ENCODE assay signal across 16 mouse cellular contexts in the genomic region with DNA sequence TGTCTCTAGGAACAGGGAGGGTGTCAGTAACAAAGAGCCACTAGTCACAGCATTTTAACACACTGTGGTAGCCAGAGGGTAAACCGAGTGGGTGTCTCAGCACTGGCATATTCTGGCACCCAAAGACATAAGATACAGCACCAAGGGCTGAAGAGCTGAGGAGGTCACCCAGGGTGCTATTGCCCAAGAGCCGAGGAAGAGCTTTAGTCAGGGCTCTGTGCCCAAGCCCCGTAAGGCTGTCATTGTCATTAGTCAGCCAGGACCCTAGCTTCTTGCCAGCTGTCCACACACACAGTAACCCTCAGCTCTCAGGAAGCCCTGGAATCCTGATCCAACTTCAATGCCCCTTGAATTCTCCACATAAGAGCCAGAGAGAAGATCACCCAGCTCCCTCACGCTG. TPM values are rescaled to one million over a fixed set of nuclear protein-coding genes. Genes with fewer than 3 reads are reported as not detected.
A peak's percentile ranks its signal among the peaks of the same experiment; 100 is the strongest.
DNase-seq lines count a peak whose midpoint lies in the region; ATAC-seq and TF ChIP-seq lines count a peak whose summit lies in the region.
"Had no signal": no experiment of that assay in that cellular context is flagged by ENCODE, and none has a peak within 500 bp of the region (broad histone marks: within the 10 kb centered on the region; RNA-seq: fewer than 3 reads in every experiment).

No protein-coding gene starts in this region.

- no peak for TF ChIP-seq CTCF in hindbrain, postnatal 0 days (IDR thresholded peaks at IDR 0.05; ENCODE audit: low read depth)
- no peak for TF ChIP-seq CTCF in thymus, adult 2 months (IDR thresholded peaks at IDR 0.05; ENCODE audit: borderline replicate concordance, control insufficient read depth, extremely low read depth, insufficient read depth, low read length, poor library complexity)

- DNase-seq in cerebellum, postnatal 10 days: peak; percentile 27 to 40
- peak; percentile 9 for DNase-seq in hindbrain, postnatal 0 days (ENCODE audit: low spot score)
- peak; percentile 52 for DNase-seq in adrenal gland, postnatal 25 days
- DNase-seq in heart, postnatal 14 days: peak; percentile 19 to 32
- no peak for DNase-seq in thymus, adult 2 months
- DNase-seq in spleen, postnatal 14 days (ENCODE audit: low spot score in 2 of 2): no peak
- DNase-seq: B cell, adult 2 months; embryo, embryonic 11 days; kidney, adult 9 months; liver; thymus, postnatal 4 days had no signal

- H3K9me3 ChIP-seq in hindbrain, postnatal 0 days (ENCODE audit: low read length): no peaks in the 10 kb centered on the region
- no peaks in the 10 kb centered on the region for H3K9me3 ChIP-seq in hindbrain, embryonic 13.5 days
- H3K9me3 ChIP-seq: G1E; midbrain, embryonic 13.5 days; neural tube, embryonic 12.5 days had no signal

- TF ChIP-seq POLR2A in thymus, adult 2 months (IDR thresholded peaks at IDR 0.05; ENCODE audit: control insufficient read depth, extremely low read depth, insufficient read depth, low read length, poor library complexity): no peak

- H3K27me3 ChIP-seq in hindbrain, postnatal 0 days (ENCODE audit: insufficient read depth, low read length): no peaks in the 10 kb centered on the region
- no peaks in the 10 kb centered on the region for H3K27me3 ChIP-seq in hindbrain, embryonic 13.5 days
- H3K27me3 ChIP-seq in thymus, adult 2 months (ENCODE audit: control insufficient read depth, insufficient read depth, low read length): no peaks in the 10 kb centered on the region
- H3K27me3 ChIP-seq: midbrain, embryonic 13.5 days; neural tube, embryonic 12.5 days had no signal

- no peaks in the 10 kb centered on the region for H3K4me1 ChIP-seq in hindbrain, postnatal 0 days (ENCODE audit: insufficient read depth, low read length)
- H3K4me1 ChIP-seq in hindbrain, embryonic 13.5 days (replicated peaks): no peaks in the 10 kb centered on the region
- no peaks in the 10 kb centered on the region; the same call in 1 of the 2 replicates for H3K4me1 ChIP-seq in thymus, adult 2 months (replicated peaks; ENCODE audit: control insufficient read depth, insufficient read depth, low read length)
- H3K4me1 ChIP-seq: midbrain, embryonic 13.5 days; neural tube, embryonic 12.5 days had no signal

- no peak overlapping the region for H3K9ac ChIP-seq in hindbrain, postnatal 0 days (replicated peaks; ENCODE audit: low read length)
- H3K9ac ChIP-seq in hindbrain, embryonic 13.5 days: no peak overlapping the region
- H3K9ac ChIP-seq: midbrain, embryonic 13.5 days; neural tube, embryonic 12.5 days had no signal

- H3K4me2 ChIP-seq in hindbrain, postnatal 0 days (ENCODE audit: low read depth, low read length): no peak overlapping the region
- H3K4me2 ChIP-seq in hindbrain, embryonic 13.5 days: no peak overlapping the region
- H3K4me2 ChIP-seq: midbrain, embryonic 13.5 days; neural tube, embryonic 12.5 days had no signal

- no peak for ATAC-seq in cerebellum, adult (ENCODE audit: insufficient number of reproducible peaks, low FRiP score, low TSS enrichment)
- ATAC-seq in hindbrain, postnatal 0 days: no peak
- no peak for ATAC-seq in hindbrain, embryonic 13.5 days (ENCODE audit: low FRiP score)
- ATAC-seq: midbrain, embryonic 13.5 days had no signal

- intact Hi-C loops in heart, postnatal 14 days (cut with DNase I): no loop called here

- no peak overlapping the region for H3K4me3 ChIP-seq in hindbrain, postnatal 0 days (ENCODE audit: low read length)
- no peak overlapping the region for H3K4me3 ChIP-seq in hindbrain, embryonic 13.5 days
- H3K4me3 ChIP-seq in thymus, adult 2 months (ENCODE audit: control insufficient read depth, insufficient read depth, low read length): no peak overlapping the region
- H3K4me3 ChIP-seq: midbrain, embryonic 13.5 days; neural tube, embryonic 12.5 days had no signal

- peaks cover 34% of the 10 kb centered on the region for H3K36me3 ChIP-seq in hindbrain, postnatal 0 days (ENCODE audit: insufficient read depth, low read length)
- H3K36me3 ChIP-seq in hindbrain, embryonic 13.5 days: peaks cover 62% of the 10 kb centered on the region
- H3K36me3 ChIP-seq in thymus, adult 2 months (ENCODE audit: control insufficient read depth, insufficient read depth, low read length): peaks cover 50% of the 10 kb centered on the region

- no peak overlapping the region; the same call in 1 of the 2 replicates for H3K27ac ChIP-seq in hindbrain, postnatal 0 days
- no peak overlapping the region for H3K27ac ChIP-seq in hindbrain, embryonic 13.5 days
- H3K27ac ChIP-seq in thymus, adult 2 months (ENCODE audit: control insufficient read depth, insufficient read depth, low read length): no peak overlapping the region
- H3K27ac ChIP-seq: midbrain, embryonic 13.5 days; neural tube, embryonic 12.5 days had no signal

- WGBS in hindbrain, postnatal 0 days: 58% methylated on average over 4 of the region's 4 CpGs
- WGBS in hindbrain, embryonic 13.5 days: 78% methylated on average over 4 of the region's 4 CpGs
- 95% methylated on average over 4 of the region's 4 CpGs for WGBS in thymus, adult 2 months

RNA-seq across cellular contexts. Expression of gene Trappc10, which starts 21.5 kb away (rescaled TPM):
- 87.2 and 96.9 TPM in 2 replicates for total RNA-seq in hindbrain, postnatal 0 days (2014; rRNA removed)
- 40.3 and 42.2 TPM in 2 replicates for polyA plus RNA-seq in hindbrain, postnatal 0 days (2015; fragmentation: Nextera tagmentation; extraction: Ambion mirVana)
- polyA plus RNA-seq in hindbrain, embryonic 13.5 days (2015; fragmentation: Nextera tagmentation; extraction: Ambion mirVana): 23.1 and 24.7 TPM in 2 replicates
- 53.0 and 56.6 TPM in 2 replicates for total RNA-seq in adrenal gland, postnatal 25 days (2021)
- total RNA-seq in heart, postnatal 14 days (2021): 10 to 100 TPM; 42.0 to 42.8 TPM
- polyA plus RNA-seq in thymus, adult 2 months (2012; rRNA removed): 96.0 and 105 TPM in 2 replicates

RNA-seq across cellular contexts. Expression of gene Pwp2, which starts 38.0 kb away (rescaled TPM):
- 18.5 and 22.4 TPM in 2 replicates for total RNA-seq in hindbrain, postnatal 0 days (2014; rRNA removed)
- polyA plus RNA-seq in hindbrain, postnatal 0 days (2015; fragmentation: Nextera tagmentation; extraction: Ambion mirVana): 11.3 and 11.7 TPM in 2 replicates
- 15.5 and 17.3 TPM in 2 replicates for polyA plus RNA-seq in hindbrain, embryonic 13.5 days (2015; fragmentation: Nextera tagmentation; extraction: Ambion mirVana)
- 17.8 and 17.9 TPM in 2 replicates for total RNA-seq in adrenal gland, postnatal 25 days (2021)
- total RNA-seq in heart, postnatal 14 days (2021): 1 to 10 TPM; 7.0 to 8.2 TPM
- polyA plus RNA-seq in thymus, adult 2 months (2012; rRNA removed): 16.4 and 17.1 TPM in 2 replicates

RNA-seq across cellular contexts. Expression of gene D10Jhu81e, which starts 53.3 kb away (rescaled TPM):
- 110 and 115 TPM in 2 replicates for total RNA-seq in hindbrain, postnatal 0 days (2014; rRNA removed)
- polyA plus RNA-seq in hindbrain, postnatal 0 days (2015; fragmentation: Nextera tagmentation; extraction: Ambion mirVana): 31.5 and 32.2 TPM in 2 replicates
- 20.3 and 21.8 TPM in 2 replicates for polyA plus RNA-seq in hindbrain, embryonic 13.5 days (2015; fragmentation: Nextera tagmentation; extraction: Ambion mirVana)
- 235 and 247 TPM in 2 replicates for total RNA-seq in adrenal gland, postnatal 25 days (2021)
- 100 to 1,000 TPM; 380 to 389 TPM for total RNA-seq in heart, postnatal 14 days (2021)
- 148 and 156 TPM in 2 replicates for polyA plus RNA-seq in thymus, adult 2 months (2012; rRNA removed)

Comparison
In these comparisons a context has a peak if more than half of its experiments do, and no peak if none do; other contexts are left out.
1. DNase-seq: peak in cerebellum, postnatal 10 days (2 of 2), hindbrain, postnatal 0 days (single experiment), adrenal gland, postnatal 25 days (single experiment) and heart, postnatal 14 days (2 of 2); none in thymus, adult 2 months (single experiment) and spleen, postnatal 14 days (0 of 2).